Mouse (Mus musculus) T-helper 17 cell (primary cell): ENCODE measurements around the gene Aqp11.

Source experiments
- in situ Hi-C, 2 experiments: fragments of 300-600 bp; cut with MboI, MseI; formaldehyde crosslinking; loops; 1 replicate in 1 of 2; 2 replicates in 1 of 2; pipeline ENCODE4 v1.15.1; 2025; ENCODE audit warnings: high pct_unique_total_duplicates in 2 of 2

Gene Aqp11

DNA sequence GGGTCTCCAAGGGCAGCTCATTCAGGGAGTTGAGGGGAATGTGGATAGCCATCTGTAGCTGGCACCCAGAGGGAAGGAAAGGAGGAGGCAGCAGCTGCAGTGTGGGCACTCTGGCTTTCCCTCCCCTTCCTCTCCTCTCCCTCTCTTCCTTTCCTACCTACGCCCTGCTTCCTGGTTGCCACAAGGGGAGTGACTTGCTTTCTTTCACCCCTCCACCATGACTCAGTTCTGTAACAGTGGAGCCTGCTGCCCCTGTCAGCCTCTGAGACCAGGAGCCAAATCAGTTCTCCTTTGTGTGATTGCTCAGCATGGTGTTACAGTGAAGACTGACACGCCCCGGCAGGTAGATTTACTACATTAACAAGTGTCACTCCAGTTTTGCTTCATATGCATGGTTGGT lies 28.9 kb downstream of the Aqp11 start:
- in situ Hi-C loops, result no loop called here

DNA sequence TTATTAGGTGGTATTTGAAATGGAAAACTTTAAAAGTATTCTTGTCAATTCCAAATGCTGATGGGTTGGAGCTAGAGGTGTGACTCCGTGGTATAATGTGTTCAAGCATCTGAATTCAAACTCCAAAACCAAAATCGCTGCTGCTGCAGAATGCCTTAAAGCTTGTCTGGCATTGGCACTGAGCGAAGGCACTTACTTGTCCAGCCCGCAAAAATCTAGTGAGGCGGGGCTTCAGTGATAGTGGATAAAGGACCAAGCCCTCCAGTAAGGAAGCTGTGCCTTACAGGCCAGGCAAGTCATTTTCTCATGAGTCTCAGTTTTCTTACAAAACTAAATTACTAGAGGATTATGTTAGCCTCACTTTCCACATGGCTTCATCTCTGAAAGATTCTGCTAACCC lies 30.3 kb downstream of the Aqp11 start:
- in situ Hi-C loops, result no loop called here

DNA sequence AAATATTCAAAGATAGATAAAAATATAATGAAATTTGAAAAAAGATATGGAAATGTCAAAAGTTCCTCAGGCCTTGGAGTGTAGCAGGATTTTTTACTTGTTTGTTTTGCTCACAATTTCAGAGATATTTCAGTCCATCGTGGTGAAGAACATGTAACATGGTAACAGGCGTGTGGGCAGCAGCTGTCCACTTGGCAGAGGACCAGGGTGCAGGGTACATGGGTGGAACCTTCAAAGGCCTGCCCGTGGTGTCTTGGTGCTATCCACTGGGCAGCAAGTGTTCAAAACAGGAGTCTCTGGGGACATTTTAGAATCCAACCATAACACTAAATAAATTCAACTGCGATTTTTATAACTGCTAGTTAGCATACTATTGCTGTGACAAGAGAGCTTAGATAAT lies 31.0 kb downstream of the Aqp11 start:
- in situ Hi-C loops, result no loop called here

DNA sequence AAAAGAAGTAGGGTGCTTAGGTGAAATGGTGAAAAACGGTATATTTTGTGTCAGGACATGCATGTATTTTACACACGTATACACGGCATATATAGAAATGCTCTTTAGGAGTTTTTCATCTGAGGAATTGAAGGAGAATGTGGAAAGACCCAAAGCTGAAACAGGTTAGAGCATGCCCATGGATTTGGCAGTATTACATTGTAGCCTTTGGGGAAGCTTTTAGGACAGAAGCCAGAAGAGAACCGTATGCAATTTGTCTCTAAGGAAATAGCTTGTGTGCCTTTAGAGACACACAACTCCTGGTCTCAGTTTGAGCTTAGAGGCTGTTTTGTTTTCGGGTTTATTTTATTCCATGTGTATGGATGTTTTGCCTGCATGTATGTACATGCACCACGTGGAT lies 37.0 kb downstream of the Aqp11 start:
- in situ Hi-C loops, result no loop called here

DNA sequence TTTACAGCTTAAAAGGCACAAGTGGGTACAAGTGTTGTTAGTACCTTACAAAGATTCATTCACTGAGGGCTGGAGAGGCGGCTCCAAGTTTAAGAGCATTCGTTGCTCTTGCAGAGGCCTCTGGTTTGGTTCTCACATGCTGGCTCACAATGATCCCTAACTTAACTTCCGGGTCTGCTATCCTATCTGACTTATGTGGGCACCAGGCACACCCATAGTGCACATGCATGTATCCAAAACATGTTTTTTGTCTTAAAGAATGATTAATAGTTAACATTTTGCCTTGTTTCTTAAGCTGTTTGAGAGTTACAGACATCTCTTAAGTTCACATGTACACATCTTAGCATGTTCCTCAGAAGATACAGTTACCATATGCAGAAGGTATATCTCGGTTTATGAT lies 37.9 kb downstream of the Aqp11 start:
- in situ Hi-C loops, result no loop called here

DNA sequence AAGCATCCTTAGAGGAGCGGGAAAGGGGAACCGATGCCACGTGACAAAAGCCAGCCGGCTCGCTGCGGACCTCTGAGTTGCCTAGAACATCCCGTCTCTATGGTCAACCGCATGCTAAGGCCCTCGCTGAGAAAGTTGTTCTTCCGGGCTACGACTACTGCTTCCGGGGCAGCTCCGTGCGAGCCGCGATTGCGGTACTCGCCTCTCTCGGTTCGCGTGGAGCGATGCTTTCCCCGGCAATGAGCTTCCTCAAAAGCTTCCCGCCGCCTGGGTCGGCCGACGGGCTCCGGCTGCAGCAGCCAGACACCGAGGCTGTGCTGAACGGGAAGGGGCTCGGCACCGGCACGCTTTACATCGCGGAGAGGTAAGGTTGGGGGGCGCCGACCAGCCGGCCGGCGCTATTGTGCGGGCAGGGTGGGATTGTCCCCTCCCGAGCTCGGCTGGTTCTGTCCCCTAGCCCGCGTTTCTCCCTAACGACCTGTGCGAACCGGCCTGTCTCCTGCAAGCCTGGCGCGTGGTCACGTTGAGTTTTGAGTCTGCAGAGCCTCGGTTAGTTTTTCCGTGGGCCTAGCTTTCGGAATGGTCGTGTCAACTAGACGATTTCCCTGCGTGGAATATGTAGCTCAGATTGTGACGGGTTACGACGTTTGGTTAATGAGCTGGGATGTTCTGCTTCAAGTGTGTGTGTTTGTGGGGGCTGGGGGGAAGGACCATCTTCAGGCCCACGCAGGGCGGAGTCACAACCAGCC lies 41.4 kb downstream of the Aqp11 start, which contains the start of gene Clns1a:
Gene Clns1a (plus strand): TSS at position 129 of the 749 bp plus-strand sequence.
- in situ Hi-C loops, result loop anchor here in 1 of 2 experiments (25.0 kb wide), 1 partner anchor 284 kb away; the partner anchor contains the start of genes Ndufc2 and Thrsp

DNA sequence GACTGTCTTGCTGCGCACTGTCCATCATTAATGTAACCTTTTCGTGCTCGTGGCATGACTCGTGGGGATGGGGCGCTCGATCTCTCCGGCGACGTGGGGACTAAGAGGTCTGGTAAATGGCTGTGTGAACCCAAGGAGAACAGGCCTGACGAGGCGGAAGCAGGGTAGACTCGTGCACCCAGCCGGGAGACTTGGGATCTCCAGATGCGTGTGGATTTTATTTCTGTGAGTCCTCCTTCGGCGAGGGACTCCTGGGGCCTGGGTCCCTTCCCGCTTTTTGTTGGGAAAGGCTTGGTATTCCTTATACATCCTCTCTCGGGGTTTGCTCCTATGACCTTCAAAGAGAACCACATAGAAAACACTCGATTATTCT lies 42.0 kb downstream of the Aqp11 start:
- in situ Hi-C loops, result loop anchor here in 1 of 2 experiments (25.0 kb wide), 1 partner anchor 284 kb away; the partner anchor contains the start of genes Ndufc2 and Thrsp

DNA sequence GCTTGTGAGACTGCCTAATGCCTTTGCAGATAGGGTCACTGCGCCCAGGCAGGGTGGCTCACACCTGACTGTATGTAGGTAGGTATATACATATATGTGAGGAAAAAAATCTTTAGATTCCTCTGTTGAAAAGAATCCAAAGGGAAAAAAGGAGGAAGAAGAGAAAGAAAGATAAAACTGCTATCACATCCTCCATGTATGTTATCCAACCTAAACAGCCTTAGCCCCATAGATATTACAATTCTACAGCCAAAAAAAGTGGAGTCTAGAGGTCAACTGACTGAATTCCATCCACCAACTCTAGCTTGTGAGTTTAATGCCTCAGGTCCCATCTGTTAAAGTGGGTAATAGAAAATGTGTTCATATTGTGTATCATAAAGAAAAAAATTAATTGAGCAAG lies 42.6 kb downstream of the Aqp11 start:
- in situ Hi-C loops, result loop anchor here in 1 of 2 experiments (25.0 kb wide), 1 partner anchor 283 kb away; the partner anchor contains the start of genes Ndufc2 and Thrsp

DNA sequence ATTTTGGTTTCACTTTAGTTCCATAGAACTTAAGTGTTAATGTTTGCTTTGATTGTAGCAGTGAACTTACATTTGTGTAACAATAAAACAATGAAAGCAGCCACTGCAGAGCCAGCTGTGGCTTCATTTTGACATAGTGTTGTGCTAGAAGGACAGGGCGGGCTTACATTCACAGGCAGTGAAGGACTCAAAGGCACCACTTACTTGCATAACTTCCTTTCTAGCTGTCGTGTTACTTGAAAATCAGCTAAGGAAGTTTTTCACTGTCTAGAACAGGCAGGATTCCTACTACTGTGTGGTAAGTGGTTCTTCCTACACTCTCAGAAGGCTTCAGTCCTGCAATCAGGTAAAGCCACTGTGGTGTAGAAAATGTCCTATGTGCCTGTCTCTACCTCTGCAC lies 50.3 kb downstream of the Aqp11 start:
- in situ Hi-C loops, result loop anchor here in 1 of 2 experiments (25.0 kb wide), 1 partner anchor 276 kb away; the partner anchor contains the start of genes Ndufc2 and Thrsp

DNA sequence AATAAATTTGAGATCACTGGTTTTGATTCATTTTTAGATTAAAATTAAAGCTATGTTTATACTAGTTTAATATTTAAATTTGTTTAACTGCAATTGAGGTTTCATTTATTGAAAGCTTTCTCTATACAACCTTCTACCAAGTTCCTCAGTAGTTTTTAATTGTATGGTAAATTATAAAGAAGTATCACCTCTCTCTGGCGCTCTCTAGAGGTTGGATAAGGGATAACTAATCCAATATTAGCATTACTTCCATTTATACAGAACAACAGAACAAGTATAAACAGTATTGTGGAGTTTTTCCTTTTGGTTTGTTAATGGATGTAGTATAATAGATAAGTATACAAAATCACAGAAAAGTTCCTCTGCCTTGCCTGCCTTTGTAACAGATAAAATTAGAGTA lies 58.9 kb downstream of the Aqp11 start:
- in situ Hi-C loops, result loop anchor here in 1 of 2 experiments (25.0 kb wide), 1 partner anchor 267 kb away; the partner anchor contains the start of genes Ndufc2 and Thrsp
